In genomic region chr15:93189266-93189855, GRCm38 (mm10) we compare ENCODE assay signal across 23 mouse cellular contexts.
DNase-seq lines count a peak whose midpoint lies in the region; ATAC-seq and TF ChIP-seq lines count a peak whose summit lies in the region.
"Had no signal": no experiment of that assay in that cellular context is flagged by ENCODE, and none has a peak within 500 bp of the region (broad histone marks: within the 10 kb centered on the region; RNA-seq: fewer than 3 reads in every experiment).

No protein-coding gene starts in this region.

- in situ Hi-C loops in ES-E14 (cut with MboI; ENCODE audit: low sequenced_read_pairs in 2 of 2, unreplicated experiment in 2 of 2), result no loop called here

- WGBS in lung, postnatal 0 days, result 89% methylated on average over 7 of the region's 7 CpGs

- H3K4me1 ChIP-seq in lung, postnatal 0 days (ENCODE audit: insufficient read depth, low read depth, low read length), result no peaks in the 10 kb centered on the region
- H3K4me1 ChIP-seq in ES-E14 (ENCODE audit: control insufficient read depth in 2 of 2, insufficient read depth in 2 of 2, low read length in 2 of 2, poor library complexity in 1 of 2), result no peaks in the 10 kb centered on the region
- H3K4me1 ChIP-seq: embryonic facial prominence, embryonic 15.5 days; forebrain, embryonic 10.5 days had no signal

- H3K27me3 ChIP-seq in lung, postnatal 0 days (replicated peaks; ENCODE audit: insufficient read depth, low read length), result no peaks in the 10 kb centered on the region
- H3K27me3 ChIP-seq: embryonic facial prominence, embryonic 15.5 days; heart, embryonic 12.5 days had no signal

- no peak for TF ChIP-seq CTCF in lung, postnatal 0 days (IDR thresholded peaks at IDR 0.05)

- H3K27ac ChIP-seq in lung, postnatal 0 days (ENCODE audit: low read length), result no peak overlapping the region
- H3K27ac ChIP-seq in ES-E14 (ENCODE audit: insufficient read depth, low read depth, low read length, poor library complexity, severe bottlenecking), result peak overlapping the region; percentile 59
- H3K27ac ChIP-seq: embryonic facial prominence, embryonic 15.5 days; forebrain, embryonic 10.5 days; gastrocnemius, adult 2 months had no signal

- H3K4me2 ChIP-seq in lung, postnatal 0 days (replicated peaks; ENCODE audit: low read depth, low read length), result no peak overlapping the region
- H3K4me2 ChIP-seq: embryonic facial prominence, embryonic 15.5 days; heart, embryonic 12.5 days had no signal

- H3K9me3 ChIP-seq in lung, postnatal 0 days (ENCODE audit: low read length), result no peaks in the 10 kb centered on the region
- H3K9me3 ChIP-seq in ES-E14 (ENCODE audit: control insufficient read depth, insufficient read depth, low read depth, low read length), result peaks cover 1% of the 10 kb centered on the region; the same call in 1 of the 2 replicates
- H3K9me3 ChIP-seq: embryonic facial prominence, embryonic 15.5 days; forebrain, embryonic 10.5 days; heart, embryonic 12.5 days had no signal

- H3K9ac ChIP-seq in lung, postnatal 0 days (replicated peaks; ENCODE audit: low read depth), result no peak overlapping the region
- H3K9ac ChIP-seq in ES-E14 (ENCODE audit: insufficient read depth, low read depth, low read length, poor library complexity, severe bottlenecking), result no peak overlapping the region
- H3K9ac ChIP-seq: embryonic facial prominence, embryonic 15.5 days; heart, embryonic 12.5 days had no signal

- no peak for TF ChIP-seq EP300 in lung, postnatal 0 days (IDR thresholded peaks at IDR 0.05)

- no peak for DNase-seq in lung, postnatal 0 days (ENCODE audit: low spot score)
- no peak for DNase-seq in lung, postnatal 36 days
- no peak for DNase-seq in ES-E14 (ENCODE audit: low read depth, low spot score)
- DNase-seq in ZHBTc4 (ENCODE audit: low read depth, low spot score), result peak; percentile 41
- DNase-seq in layer of hippocampus, adult 11-12 months (ENCODE audit: low spot score), result no peak
- DNase-seq in gastrocnemius, postnatal 25 days, result no peak
- no peak for DNase-seq in lung, postnatal 14 days
- DNase-seq: adrenal gland, postnatal 25 days; cerebellum, adult 18-20 months; cerebellum, postnatal 10 days; embryo, embryonic 11 days; gastrocnemius, adult 2 months; heart, postnatal 36 days had no signal

- peak; percentile 17; the same call in 1 of the 2 replicates for ATAC-seq in lung, postnatal 0 days
- ATAC-seq in megakaryocyte progenitor cell, adult 5-6 weeks (replicated peaks; ENCODE audit: poor library complexity), result peak; percentile 82
- ATAC-seq: activated CD4-positive, CD25-positive, alpha-beta regulatory T cell, adult 4 months; forebrain, embryonic 14.5 days; hindbrain, embryonic 16.5 days; inflammation-experienced regulatory T-cells, adult 6 months; intestine, postnatal 0 days had no signal

- H3K36me3 ChIP-seq in lung, postnatal 0 days (ENCODE audit: insufficient read depth, low read length), result no peaks in the 10 kb centered on the region
- H3K36me3 ChIP-seq in ES-E14 (ENCODE audit: control insufficient read depth, insufficient read depth, low read length, poor library complexity, severe bottlenecking), result peaks cover 2% of the 10 kb centered on the region; the same call in 1 of the 2 replicates
- H3K36me3 ChIP-seq: embryonic facial prominence, embryonic 15.5 days; forebrain, embryonic 10.5 days; heart, embryonic 12.5 days had no signal

- H3K4me3 ChIP-seq in lung, postnatal 0 days (ENCODE audit: low read depth, low read length), result no peak overlapping the region
- H3K4me3 ChIP-seq in ES-E14 (ENCODE audit: insufficient read depth in 1 of 2, low read depth in 1 of 2, low read length in 2 of 2, poor library complexity in 1 of 2, severe bottlenecking in 1 of 2), result no peak overlapping the region
- H3K4me3 ChIP-seq: embryonic facial prominence, embryonic 15.5 days; erythroblast, embryonic 14.5 days; forebrain, embryonic 10.5 days; gastrocnemius, adult 2 months; heart, embryonic 12.5 days had no signal

TF ChIP-seq in ES-E14, 5 proteins besides CTCF, POLR2A, EP300 and RAD21:
- TF ChIP-seq HCFC1 (IDR thresholded peaks at IDR 0.05; ENCODE audit: borderline replicate concordance, insufficient read depth, low read length), result no peak
- no peak for TF ChIP-seq ZC3H11A (IDR thresholded peaks at IDR 0.05; ENCODE audit: borderline replicate concordance, low read depth, low read length)
- no peak for TF ChIP-seq ZNF384 (IDR thresholded peaks at IDR 0.05; ENCODE audit: low read depth, low read length)
- TF ChIP-seq MAFK (IDR thresholded peaks at IDR 0.05; ENCODE audit: insufficient read depth, low read depth, low read length), result no peak
- no peak for TF ChIP-seq CHD2 (IDR thresholded peaks at IDR 0.05; ENCODE audit: low read depth, low read length)
